Comparison of ENCODE assay signal across 26 mouse cellular contexts in genomic region chr7:65441505-65441904, GRCm38 (mm10).
DNase-seq lines count a peak whose midpoint lies in the region; ATAC-seq and TF ChIP-seq lines count a peak whose summit lies in the region.
"Had no signal": no experiment of that assay in that cellular context is flagged by ENCODE, and none has a peak within 500 bp of the region (broad histone marks: within the 10 kb centered on the region; RNA-seq: fewer than 3 reads in every experiment).

No protein-coding gene starts in this region.

- whole genome bisulfite sequencing in kidney, embryonic 15.5 days: 69% methylated on average over 4 of the region's 4 CpGs
- WGBS in liver, adult 2 months: 29% methylated on average over 4 of the region's 4 CpGs
- WGBS in intestine, postnatal 0 days: 74% methylated on average over 4 of the region's 4 CpGs

- no peak for TF ChIP-seq CTCF in liver, adult 2 months (IDR thresholded peaks at IDR 0.05; ENCODE audit: low read depth, low read length)
- TF ChIP-seq CTCF in intestine, postnatal 0 days (IDR thresholded peaks at IDR 0.05; ENCODE audit: low read depth): no peak

- H3K27ac ChIP-seq in kidney, embryonic 15.5 days: no peak overlapping the region
- H3K27ac ChIP-seq in liver, adult 2 months (replicated peaks; ENCODE audit: insufficient read depth, low read depth, low read length): no peak overlapping the region
- H3K27ac ChIP-seq in intestine, postnatal 0 days (ENCODE audit: low read depth, low read length): no peak overlapping the region
- H3K27ac ChIP-seq: embryonic facial prominence, embryonic 12.5 days; hindbrain, postnatal 0 days; liver, embryonic 15.5 days; lung, embryonic 15.5 days; macrophage; midbrain, embryonic 15.5 days had no signal

- no peak for TF ChIP-seq POLR2A in liver, adult 2 months (IDR thresholded peaks at IDR 0.05; ENCODE audit: extremely low read depth, insufficient read depth, low read length)

- ATAC-seq in kidney, embryonic 15.5 days (replicated peaks; ENCODE audit: low FRiP score): no peak
- no peak for ATAC-seq in intestine, postnatal 0 days
- ATAC-seq: hindbrain, postnatal 0 days; intestine, embryonic 16.5 days; midbrain, embryonic 15.5 days had no signal

- no peaks in the 10 kb centered on the region for H3K36me3 ChIP-seq in kidney, embryonic 15.5 days
- H3K36me3 ChIP-seq in liver, adult 2 months (ENCODE audit: control insufficient read depth, insufficient read depth, low read length): no peaks in the 10 kb centered on the region
- H3K36me3 ChIP-seq in intestine, postnatal 0 days (ENCODE audit: control insufficient read depth, insufficient read depth): no peaks in the 10 kb centered on the region
- H3K36me3 ChIP-seq: embryonic facial prominence, embryonic 12.5 days; heart, embryonic 12.5 days; liver, embryonic 15.5 days; lung, embryonic 15.5 days; midbrain, embryonic 15.5 days had no signal

- H3K4me1 ChIP-seq in kidney, embryonic 15.5 days: 0 out of 2 replicates have a peak, but pooled peaks cover 6% of the 10 kb centered on the region
- peaks cover 1% of the 10 kb centered on the region; the same call in 1 of the 2 replicates for H3K4me1 ChIP-seq in liver, adult 2 months (ENCODE audit: control insufficient read depth, insufficient read depth, low read length)
- H3K4me1 ChIP-seq in intestine, postnatal 0 days (replicated peaks; ENCODE audit: control insufficient read depth, insufficient read depth, low read length): peaks cover 3% of the 10 kb centered on the region; the same call in 1 of the 2 replicates
- H3K4me1 ChIP-seq: embryonic facial prominence, embryonic 12.5 days; liver, embryonic 15.5 days; lung, embryonic 15.5 days had no signal

- no peaks in the 10 kb centered on the region for H3K27me3 ChIP-seq in kidney, embryonic 15.5 days
- H3K27me3 ChIP-seq in liver, adult 2 months (ENCODE audit: control insufficient read depth, insufficient read depth, low read length): no peaks in the 10 kb centered on the region
- H3K27me3 ChIP-seq in intestine, postnatal 0 days (replicated peaks; ENCODE audit: control insufficient read depth, insufficient read depth, low read length): no peaks in the 10 kb centered on the region
- H3K27me3 ChIP-seq: embryonic facial prominence, embryonic 12.5 days; heart, embryonic 12.5 days; liver, embryonic 15.5 days; lung, embryonic 15.5 days; midbrain, embryonic 15.5 days had no signal

- H3K9ac ChIP-seq in kidney, embryonic 15.5 days: no peak overlapping the region
- no peak overlapping the region for H3K9ac ChIP-seq in liver, adult 2 months (ENCODE audit: low read depth, low read length)
- no peak overlapping the region for H3K9ac ChIP-seq in intestine, postnatal 0 days (ENCODE audit: low read depth, low read length)
- H3K9ac ChIP-seq: embryonic facial prominence, embryonic 12.5 days; heart, embryonic 12.5 days; liver, embryonic 15.5 days; lung, embryonic 15.5 days; midbrain, embryonic 15.5 days had no signal

- DNase-seq in kidney, adult 18-20 months: peak; percentile 24
- peak; percentile 57 for DNase-seq in liver, adult 2 months (ENCODE audit: extremely low read depth, low read depth, low spot score)
- no peak for DNase-seq in liver
- peak; percentile 63 for DNase-seq in adipocyte (ENCODE audit: low spot score)
- peak; percentile 42 to 45 for DNase-seq in kidney, postnatal 25 days
- no peak for DNase-seq in heart, postnatal 25 days (ENCODE audit: low spot score)
- DNase-seq: cerebellum, adult 18-20 months; cerebellum, postnatal 14 days; gastrocnemius, postnatal 25 days; heart, adult 18-20 months; heart, postnatal 10 days; right cerebral cortex, adult 18-20 months; right cerebral cortex, postnatal 4 days; thymus, adult 18-20 months; thymus, postnatal 4 days had no signal

- H3K4me3 ChIP-seq in kidney, embryonic 15.5 days (replicated peaks): no peak overlapping the region
- H3K4me3 ChIP-seq in liver, adult 2 months (ENCODE audit: insufficient read depth, low read depth, low read length): no peak overlapping the region
- no peak overlapping the region for H3K4me3 ChIP-seq in intestine, postnatal 0 days (ENCODE audit: low read depth, low read length)
- H3K4me3 ChIP-seq: embryonic facial prominence, embryonic 12.5 days; heart, embryonic 12.5 days; liver, embryonic 15.5 days; lung, embryonic 15.5 days; midbrain, embryonic 15.5 days; myocyte had no signal

- no peaks in the 10 kb centered on the region for H3K79me2 ChIP-seq in liver, adult 2 months (ENCODE audit: control insufficient read depth, insufficient read depth, low read length)

- no peak overlapping the region for H3K4me2 ChIP-seq in kidney, embryonic 15.5 days
- H3K4me2 ChIP-seq in intestine, postnatal 0 days (replicated peaks; ENCODE audit: low read depth): no peak overlapping the region
- H3K4me2 ChIP-seq: embryonic facial prominence, embryonic 12.5 days; heart, embryonic 12.5 days; liver, embryonic 15.5 days; lung, embryonic 15.5 days; midbrain, embryonic 15.5 days had no signal

- intact Hi-C loops in heart, postnatal 25 days (cut with DNase I): no loop called here

- H3K9me3 ChIP-seq in kidney, embryonic 15.5 days (replicated peaks): no peaks in the 10 kb centered on the region
- H3K9me3 ChIP-seq in intestine, postnatal 0 days (ENCODE audit: control insufficient read depth): no peaks in the 10 kb centered on the region
- H3K9me3 ChIP-seq: embryonic facial prominence, embryonic 12.5 days; heart, embryonic 12.5 days; liver, embryonic 15.5 days; lung, embryonic 15.5 days; midbrain, embryonic 15.5 days had no signal

Comparison
In these comparisons a context has a peak if more than half of its experiments do, and no peak if none do; other contexts are left out.
1. DNase-seq: peak in kidney, adult 18-20 months (single experiment), liver, adult 2 months (single experiment), adipocyte (single experiment) and kidney, postnatal 25 days (2 of 2); none in liver (single experiment) and heart, postnatal 25 days (single experiment).